Mouse (Mus musculus): ENCODE data around the gene Cyp2s1. TPM values are rescaled to one million over a fixed set of nuclear protein-coding genes. Genes with fewer than 3 reads are reported as not detected.
A peak's percentile ranks its signal among the peaks of the same experiment; 100 is the strongest.

Cyp2s1 gene
- polyA plus RNA-seq, 1 experiment from 2014 or later: 0.55 TPM

GRCm38 (mm10) chr7:25764221-25764620 is 52.5 kb downstream of the Cyp2s1 start:
- H3K27ac ChIP-seq: no peak overlapping the region
- H3K27me3 ChIP-seq: no peaks in the 10 kb centered on the region
- H3K4me1 ChIP-seq: no peaks in the 10 kb centered on the region
- no peak for ATAC-seq (ENCODE audit: low FRiP score)
- no peak overlapping the region for H3K4me2 ChIP-seq
- H3K4me3 ChIP-seq (replicated peaks): no peak overlapping the region
- peaks cover 45% of the 10 kb centered on the region for H3K36me3 ChIP-seq (replicated peaks)
- no peak overlapping the region for H3K9ac ChIP-seq
- WGBS: 69% methylated on average over 5 of the region's 5 CpGs
- H3K9me3 ChIP-seq: no peaks in the 10 kb centered on the region

GRCm38 (mm10) chr7:25763678-25764077 is 53.0 kb downstream of the Cyp2s1 start:
- no peaks in the 10 kb centered on the region for H3K4me1 ChIP-seq
- no peak for ATAC-seq (ENCODE audit: low FRiP score)
- H3K27me3 ChIP-seq: no peaks in the 10 kb centered on the region
- H3K9me3 ChIP-seq: no peaks in the 10 kb centered on the region
- H3K9ac ChIP-seq: no peak overlapping the region
- H3K27ac ChIP-seq: no peak overlapping the region
- peaks cover 47% of the 10 kb centered on the region for H3K36me3 ChIP-seq (replicated peaks)
- no peak overlapping the region for H3K4me2 ChIP-seq
- 85% methylated on average over 11 of the region's 11 CpGs for WGBS
- H3K4me3 ChIP-seq (replicated peaks): no peak overlapping the region

- no peaks in the 10 kb centered on the region for H3K9me3 ChIP-seq
- H3K4me1 ChIP-seq: no peaks in the 10 kb centered on the region
- H3K36me3 ChIP-seq (replicated peaks): peaks cover 46% of the 10 kb centered on the region
- no peak overlapping the region for H3K4me3 ChIP-seq (replicated peaks)
- no peak overlapping the region for H3K9ac ChIP-seq
- no peak overlapping the region for H3K27ac ChIP-seq
- 86% methylated on average over 10 of the region's 10 CpGs for WGBS
- no peak for ATAC-seq (ENCODE audit: low FRiP score)
- no peaks in the 10 kb centered on the region for H3K27me3 ChIP-seq
- no peak overlapping the region for H3K4me2 ChIP-seq
These were observed 55.4 kb downstream of the Cyp2s1 start for GRCm38 (mm10) chr7:25761354-25761753.

GRCm38 (mm10) chr7:25756011-25756410 is 60.7 kb downstream of the Cyp2s1 start:
- H3K27ac ChIP-seq: peak overlapping the region; percentile 98
- H3K9me3 ChIP-seq: no peaks in the 10 kb centered on the region
- peak overlapping the region; percentile 94 for H3K4me3 ChIP-seq (replicated peaks)
- under 1% methylated on average over 18 of the region's 18 CpGs for WGBS
- peak overlapping the region; percentile 66; the same call in 1 of the 2 replicates for H3K9ac ChIP-seq
- H3K4me1 ChIP-seq: peaks cover 23% of the 10 kb centered on the region
- H3K36me3 ChIP-seq (replicated peaks): peaks cover 36% of the 10 kb centered on the region
- H3K27me3 ChIP-seq: no peaks in the 10 kb centered on the region
- ATAC-seq (ENCODE audit: low FRiP score): peak; percentile 28
- H3K4me2 ChIP-seq: peak overlapping the region; percentile 95

GRCm38 (mm10) chr7:25755468-25755833 is 61.3 kb downstream of the Cyp2s1 start:
- Histone ChIP-seq H3K27me3 (no peaks in the 10 kb centered on the region), H3K9me3 (no peaks in the 10 kb centered on the region), H3K9ac (peak overlapping the region; percentile 66; the same call in 1 of the 2 replicates), H3K4me2 (peak overlapping the region; percentile 95), H3K4me1 (peaks cover 23% of the 10 kb centered on the region), H3K4me3 (replicated peaks) (peak overlapping the region; percentile 94), H3K36me3 (replicated peaks) (peaks cover 36% of the 10 kb centered on the region), H3K27ac (peak overlapping the region; percentile 98)
- WGBS: under 1% methylated on average over 15 of the region's 15 CpGs
- peak; percentile 39 for ATAC-seq (ENCODE audit: low FRiP score)

- H3K9ac ChIP-seq: peak within 1 kb of the TSS; percentile 98
- H3K36me3 ChIP-seq (replicated peaks): peaks cover 35% of the 10 kb centered on the region
- under 1% methylated on average over 55 of the region's 55 CpGs for WGBS
- peak within 1 kb of the TSS; percentile 95 for H3K4me2 ChIP-seq
- peak within 1 kb of the TSS; percentile 94 for H3K4me3 ChIP-seq (replicated peaks)
- H3K4me1 ChIP-seq: peaks cover 23% of the 10 kb centered on the region
- ATAC-seq (ENCODE audit: low FRiP score): peak; percentile 93
- no peaks in the 10 kb centered on the region for H3K9me3 ChIP-seq
- H3K27ac ChIP-seq: peak within 1 kb of the TSS; percentile 98
- H3K27me3 ChIP-seq: no peaks in the 10 kb centered on the region
These were observed 61.8 kb downstream of the Cyp2s1 start, which contains the start of gene Hnrnpul1 for GRCm38 (mm10) chr7:25754738-25755467. Gene Hnrnpul1, minus strand, starts transcription at chr7:25754757.

- ATAC-seq (ENCODE audit: low FRiP score): no peak
- peak overlapping the region; percentile 98 for H3K9ac ChIP-seq
- H3K9me3 ChIP-seq: no peaks in the 10 kb centered on the region
- H3K27ac ChIP-seq: peak overlapping the region; percentile 98
- H3K36me3 ChIP-seq (replicated peaks): peaks cover 38% of the 10 kb centered on the region
- peak overlapping the region; percentile 94 for H3K4me3 ChIP-seq (replicated peaks)
- peaks cover 23% of the 10 kb centered on the region for H3K4me1 ChIP-seq
- no peaks in the 10 kb centered on the region for H3K27me3 ChIP-seq
- WGBS: 0% methylated on average over 30 of the region's 30 CpGs
- H3K4me2 ChIP-seq: peak overlapping the region; percentile 95
These were observed 62.3 kb downstream of the Cyp2s1 start for GRCm38 (mm10) chr7:25754439-25754737.

- H3K27me3 ChIP-seq: no peaks in the 10 kb centered on the region
- H3K9me3 ChIP-seq: no peaks in the 10 kb centered on the region
- 1% methylated on average over 45 of the region's 46 CpGs for WGBS
- peak overlapping the region; percentile 95 for H3K4me2 ChIP-seq
- ATAC-seq (ENCODE audit: low FRiP score): peak; percentile 8; the same call in 1 of the 2 replicates
- H3K4me1 ChIP-seq: peaks cover 23% of the 10 kb centered on the region
- peak overlapping the region; percentile 94 for H3K4me3 ChIP-seq (replicated peaks)
- H3K27ac ChIP-seq: peak overlapping the region; percentile 98
- peaks cover 39% of the 10 kb centered on the region for H3K36me3 ChIP-seq (replicated peaks)
- H3K9ac ChIP-seq: peak overlapping the region; percentile 98
These were observed 62.9 kb downstream of the Cyp2s1 start for GRCm38 (mm10) chr7:25753643-25754438.

GRCm38 (mm10) chr7:25753076-25753475 is 63.6 kb downstream of the Cyp2s1 start:
- H3K4me1 ChIP-seq: peaks cover 23% of the 10 kb centered on the region
- peak overlapping the region; percentile 95 for H3K4me2 ChIP-seq
- H3K9me3 ChIP-seq: no peaks in the 10 kb centered on the region
- H3K27ac ChIP-seq: no peak overlapping the region
- peak overlapping the region; percentile 98 for H3K9ac ChIP-seq
- peak overlapping the region; percentile 94 for H3K4me3 ChIP-seq (replicated peaks)
- H3K36me3 ChIP-seq (replicated peaks): peaks cover 40% of the 10 kb centered on the region
- no peaks in the 10 kb centered on the region for H3K27me3 ChIP-seq
- ATAC-seq (ENCODE audit: low FRiP score): no peak

Small RNA genes within 50 kb of the gene (microRNA-seq; reads per million reads assigned to microRNA genes)
- gene Gm24865: not detected

Other genes with a start within 250 kb of the Cyp2s1 start
- not detected in 2 replicates for gene Erich4, start 201.0 kb downstream of the Cyp2s1 start, polyA plus RNA-seq (2016; fragmentation: Nextera tagmentation; extraction: Ambion mirVana)
- gene Dmac2, start 197.5 kb downstream of the Cyp2s1 start, polyA plus RNA-seq (2016; fragmentation: Nextera tagmentation; extraction: Ambion mirVana): 24.0 and 25.1 TPM in 2 replicates
- gene B3gnt8, start 190.3 kb downstream of the Cyp2s1 start, polyA plus RNA-seq (2016; fragmentation: Nextera tagmentation; extraction: Ambion mirVana): 0.70 and 0.79 TPM in 2 replicates
- 36.1 and 38.1 TPM in 2 replicates for gene Bckdha, start 157.9 kb downstream of the Cyp2s1 start, polyA plus RNA-seq (2016; fragmentation: Nextera tagmentation; extraction: Ambion mirVana)
- 49.8 and 51.1 TPM in 2 replicates for gene Exosc5, start 157.7 kb downstream of the Cyp2s1 start, polyA plus RNA-seq (2016; fragmentation: Nextera tagmentation; extraction: Ambion mirVana)
- 3.2 and 4.0 TPM in 2 replicates for gene Tmem91, start 141.7 kb downstream of the Cyp2s1 start, polyA plus RNA-seq (2016; fragmentation: Nextera tagmentation; extraction: Ambion mirVana)
- gene B9d2, start 136.1 kb downstream of the Cyp2s1 start, polyA plus RNA-seq (2016; fragmentation: Nextera tagmentation; extraction: Ambion mirVana): 31.3 and 31.6 TPM in 2 replicates
- gene Tgfb1, start 129.9 kb downstream of the Cyp2s1 start, polyA plus RNA-seq (2016; fragmentation: Nextera tagmentation; extraction: Ambion mirVana): 1.3 and 1.6 TPM in 2 replicates
- gene Ccdc97, start 97.8 kb downstream of the Cyp2s1 start, polyA plus RNA-seq (2016; fragmentation: Nextera tagmentation; extraction: Ambion mirVana): 29.0 and 35.7 TPM in 2 replicates
- gene Hnrnpul1, start 62.2 kb downstream of the Cyp2s1 start, polyA plus RNA-seq (2016; fragmentation: Nextera tagmentation; extraction: Ambion mirVana): 78.4 and 86.0 TPM in 2 replicates
- gene Axl, start 28.2 kb downstream of the Cyp2s1 start, polyA plus RNA-seq (2016; fragmentation: Nextera tagmentation; extraction: Ambion mirVana): 31.0 and 33.6 TPM in 2 replicates
- not detected in 2 replicates for gene Cyp2b10, start 80.7 kb upstream of the Cyp2s1 start, polyA plus RNA-seq (2016; fragmentation: Nextera tagmentation; extraction: Ambion mirVana)
- not detected in 2 replicates for gene Cyp2b13, start 244.6 kb upstream of the Cyp2s1 start, polyA plus RNA-seq (2016; fragmentation: Nextera tagmentation; extraction: Ambion mirVana)